Mouse (Mus musculus) mesoderm, embryonic 11.5 days (tissue): ENCODE measurements around the gene Strip1.
"Not testable (repeated sequence)": the region's sequence is repeated elsewhere in the genome, so short reads cannot be mapped to it uniquely, and the experiment has no call there.

Source experiments
- DNase-seq: peaks from one replicate; pipeline ENCODE4 v3.0.0-alpha.2; 2012; ENCODE audit warnings: low read depth, low spot score

The Strip1 gene

GRCm38 (mm10) chr3:107631523-107631958, at the start of gene Strip1:
Strip1 (minus strand) TSS chr3:107631694.
- DNase-seq: peak; percentile 97

- DNase-seq: no peak
Observed at GRCm38 (mm10) chr3:107680790-107681576, 49.5 kb upstream of the Strip1 start.

DNA sequence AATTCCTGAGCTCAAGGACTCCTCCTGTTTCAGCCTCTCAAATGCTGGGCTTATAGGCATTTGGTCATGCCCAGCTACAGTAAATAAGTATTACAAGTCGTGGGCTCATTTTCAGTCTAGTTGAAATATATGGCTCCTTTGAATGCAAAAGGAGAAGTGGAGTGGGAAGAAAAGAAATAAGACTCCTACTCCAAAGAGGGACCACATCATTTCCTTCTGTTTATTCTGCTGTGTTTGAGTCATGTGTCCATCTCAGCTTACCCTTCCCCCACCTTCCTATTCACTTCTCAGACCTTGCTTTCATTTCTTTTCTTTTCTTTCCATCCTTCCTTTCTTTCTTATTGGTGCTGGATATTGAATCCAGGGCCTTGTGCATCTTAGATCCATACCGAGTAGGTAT, 40.0 kb upstream of the Strip1 start:
- no peak for DNase-seq

GRCm38 (mm10) chr3:107670500-107670899, 39.0 kb upstream of the Strip1 start:
- DNase-seq: no peak

GRCm38 (mm10) chr3:107668786-107669185, 37.3 kb upstream of the Strip1 start:
- DNase-seq: no peak

DNA sequence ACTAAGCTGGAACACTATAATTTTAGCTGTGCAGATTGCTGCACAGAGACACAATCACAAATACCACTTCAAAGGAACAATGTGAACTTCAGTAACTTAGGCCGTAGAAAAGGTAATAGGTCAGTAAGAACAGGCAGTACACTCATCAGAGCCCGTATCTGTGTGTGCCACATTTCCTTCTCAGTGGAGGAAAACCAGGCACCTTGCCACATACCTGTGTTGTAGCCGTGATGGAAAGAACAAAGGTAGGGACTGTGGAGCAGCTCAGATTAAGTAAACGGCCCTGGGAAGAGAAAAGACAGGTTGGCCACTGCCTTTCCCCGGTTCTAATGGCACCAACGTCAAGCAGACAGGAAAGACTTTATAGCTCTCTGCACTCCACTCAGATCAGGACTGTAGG, 35.9 kb upstream of the Strip1 start:
- DNase-seq: no peak

DNA sequence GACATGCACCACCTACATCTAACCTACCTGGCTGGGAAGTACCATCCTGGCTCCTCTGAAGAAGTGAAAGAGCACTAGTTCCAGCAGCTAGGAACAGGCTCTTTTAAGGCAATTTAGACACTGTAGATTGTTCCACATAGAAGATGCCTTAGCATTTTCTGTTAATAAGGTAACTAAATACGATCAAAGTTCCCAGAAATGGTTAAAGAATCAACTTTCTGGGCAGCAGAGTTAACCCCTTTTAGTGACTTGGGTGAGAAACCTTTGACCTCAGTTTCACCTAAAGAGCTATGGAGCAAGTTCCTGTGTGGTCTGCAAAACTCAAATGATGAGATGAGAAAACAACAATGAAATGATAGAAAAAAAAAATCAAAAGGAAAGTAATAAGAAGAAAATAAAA, 33.1 kb upstream of the Strip1 start:
- no peak for DNase-seq

GRCm38 (mm10) chr3:107659000-107659399, 27.5 kb upstream of the Strip1 start:
- no peak for DNase-seq

- DNase-seq: no peak
Observed at GRCm38 (mm10) chr3:107656888-107657287, 25.4 kb upstream of the Strip1 start.

DNA sequence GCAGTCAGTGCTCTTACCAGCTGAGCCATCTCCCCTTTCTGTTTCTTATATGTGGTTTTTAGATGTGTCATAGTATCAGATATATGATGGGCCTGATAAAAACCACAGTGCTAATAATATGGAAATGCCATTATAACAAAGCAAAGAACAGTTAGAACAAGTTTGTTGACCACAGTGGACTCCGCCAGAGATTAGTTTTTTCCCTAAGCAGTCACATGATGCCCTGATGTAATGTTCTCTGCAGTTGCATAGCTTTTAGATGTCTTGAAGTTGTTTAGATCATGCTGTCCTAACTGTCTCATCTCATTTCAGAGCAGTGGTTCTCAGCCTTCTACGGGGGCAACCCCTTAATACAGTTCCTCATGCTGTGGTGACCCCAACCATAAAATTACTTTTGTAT, 24.7 kb upstream of the Strip1 start:
- no peak for DNase-seq

DNA sequence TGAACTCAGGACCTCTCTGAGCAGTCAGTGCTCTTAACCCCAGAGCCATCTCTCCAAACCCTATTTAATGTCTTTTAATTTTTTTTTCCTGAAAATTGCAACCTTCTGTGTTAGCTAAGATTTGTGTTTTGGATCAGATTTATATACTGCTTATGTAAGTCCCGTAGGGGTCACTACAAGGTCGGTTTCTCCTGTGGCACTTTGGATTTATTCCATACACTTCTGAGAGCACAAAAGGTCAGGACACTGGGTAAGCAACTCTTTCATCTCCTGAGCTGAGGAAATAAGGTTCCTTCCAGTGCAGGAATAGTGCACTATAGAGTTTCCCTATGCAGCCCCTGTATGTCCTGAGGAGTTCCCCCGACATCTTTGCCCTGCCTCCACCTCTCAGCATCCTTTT, 24.0 kb upstream of the Strip1 start:
- peak; percentile 30 for DNase-seq

DNA sequence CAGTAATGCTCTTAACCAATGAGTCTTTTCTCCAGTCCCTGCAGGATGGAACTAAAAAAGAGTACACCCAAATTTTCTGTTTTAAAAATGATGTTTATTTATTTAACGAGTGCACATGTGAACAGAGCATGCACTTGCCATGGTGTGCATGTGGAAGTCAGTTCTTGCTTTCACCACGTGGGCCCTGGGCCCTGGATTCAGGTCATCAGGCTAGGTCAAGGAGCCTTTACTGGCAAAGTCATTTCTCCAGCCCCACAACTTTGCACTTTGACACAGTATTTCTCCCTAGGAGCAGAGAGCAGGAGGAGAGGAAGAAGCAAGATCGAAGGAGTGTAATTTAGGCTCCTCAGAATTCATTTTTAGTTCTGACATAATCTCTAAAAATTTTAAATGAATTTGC, 23.4 kb upstream of the Strip1 start:
- DNase-seq: no peak

DNA sequence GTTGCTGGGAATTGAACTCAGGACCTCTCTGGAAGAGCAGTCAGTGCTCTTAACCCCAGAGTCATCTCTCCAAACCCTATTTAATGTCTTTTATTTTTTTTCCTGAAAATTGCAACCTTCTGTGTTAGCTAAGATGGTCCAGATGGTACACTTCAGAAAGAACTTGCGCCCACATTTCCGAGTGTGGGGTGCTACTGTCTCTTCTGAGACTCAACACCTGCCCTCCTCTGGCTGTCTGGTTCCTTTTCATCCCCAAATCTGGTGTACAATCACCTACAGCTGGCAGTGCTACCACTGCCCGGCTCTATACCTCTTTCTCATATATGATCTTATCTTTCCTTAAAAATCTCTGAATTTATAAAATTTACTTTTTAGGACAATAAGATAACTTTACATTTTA, 21.5 kb upstream of the Strip1 start:
- no peak for DNase-seq

GRCm38 (mm10) chr3:107650276-107650675, 18.8 kb upstream of the Strip1 start:
- not testable (repeated sequence) for DNase-seq

DNA sequence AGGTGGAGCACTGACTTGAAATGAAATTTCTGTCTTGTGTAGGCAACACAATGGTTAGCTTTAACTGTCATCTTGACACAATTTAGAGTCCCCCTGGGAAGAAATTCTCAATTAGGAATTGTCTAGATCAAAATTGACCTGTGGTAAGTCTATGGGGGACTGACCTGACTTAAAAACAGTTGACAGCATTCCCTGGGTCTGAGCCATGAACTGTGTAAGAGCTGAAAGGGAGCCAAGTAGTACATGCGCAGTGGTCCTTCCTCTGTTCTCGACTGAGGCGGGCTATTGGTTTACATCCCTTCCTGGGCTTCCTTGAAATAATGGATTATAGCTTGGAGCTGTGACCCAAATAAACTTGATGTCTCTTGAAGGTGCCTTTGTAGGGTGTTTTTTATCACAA, 15.5 kb upstream of the Strip1 start:
- DNase-seq: no peak

DNA sequence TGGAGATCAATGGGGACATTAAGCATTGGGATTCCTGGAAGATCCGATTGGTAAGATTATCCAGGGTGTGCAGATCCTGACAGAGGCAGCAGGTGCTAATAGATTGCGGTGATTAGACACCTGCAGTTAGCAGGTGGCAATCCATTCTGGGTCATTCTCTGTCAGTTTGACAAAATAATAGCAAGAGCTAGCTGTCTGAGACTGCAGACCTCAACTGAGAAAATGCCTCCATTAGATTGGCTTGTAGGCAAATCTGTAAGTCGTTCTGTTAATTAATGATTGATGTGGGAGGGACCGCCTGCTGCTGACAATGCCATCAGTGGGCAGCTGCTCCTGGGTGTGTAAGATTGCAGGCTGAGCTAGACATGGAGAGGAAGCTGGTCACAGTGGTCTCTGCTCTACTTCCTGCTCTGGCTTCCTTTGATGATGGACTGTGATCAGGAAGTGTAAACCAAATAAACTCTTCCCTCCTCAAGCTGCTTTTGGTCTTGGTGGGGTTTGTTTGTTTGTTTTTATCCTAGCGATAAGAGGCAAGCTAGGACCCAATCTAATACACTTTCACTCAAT, 6.2 kb upstream of the Strip1 start:
- DNase-seq: no peak

- no peak for DNase-seq
Observed at GRCm38 (mm10) chr3:107636236-107636635, 4.7 kb upstream of the Strip1 start.

DNA sequence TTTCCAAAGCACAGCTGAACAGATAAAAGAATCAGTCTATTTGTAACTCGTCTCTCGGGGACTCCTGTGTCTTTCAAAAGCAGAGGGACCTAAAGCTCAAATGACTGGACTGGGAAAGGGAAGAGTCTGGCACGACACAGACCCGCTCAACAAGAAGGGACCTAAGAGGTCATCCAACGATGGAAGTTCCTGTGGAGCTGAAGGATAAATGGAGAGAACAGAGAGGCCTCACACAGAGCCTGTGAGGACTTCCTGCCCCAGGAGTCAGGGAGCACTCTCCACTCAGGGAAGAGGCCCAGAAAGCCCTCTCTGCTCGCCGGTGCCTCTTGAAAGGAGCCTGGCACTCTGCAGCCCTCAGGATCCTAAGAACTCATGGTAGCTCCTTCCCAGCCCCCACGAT, 4.3 kb upstream of the Strip1 start:
- DNase-seq: no peak

GRCm38 (mm10) chr3:107633906-107634305, 2.4 kb upstream of the Strip1 start:
- DNase-seq: no peak

- DNase-seq: no peak
Observed at GRCm38 (mm10) chr3:107632786-107633185, 1.3 kb upstream of the Strip1 start.

- DNase-seq: peak; percentile 59
Observed at GRCm38 (mm10) chr3:107630682-107631522, 592 bp downstream of the Strip1 start, which contains the start of gene Gm10961. Gm10961 (plus strand) TSS chr3:107631322.

DNA sequence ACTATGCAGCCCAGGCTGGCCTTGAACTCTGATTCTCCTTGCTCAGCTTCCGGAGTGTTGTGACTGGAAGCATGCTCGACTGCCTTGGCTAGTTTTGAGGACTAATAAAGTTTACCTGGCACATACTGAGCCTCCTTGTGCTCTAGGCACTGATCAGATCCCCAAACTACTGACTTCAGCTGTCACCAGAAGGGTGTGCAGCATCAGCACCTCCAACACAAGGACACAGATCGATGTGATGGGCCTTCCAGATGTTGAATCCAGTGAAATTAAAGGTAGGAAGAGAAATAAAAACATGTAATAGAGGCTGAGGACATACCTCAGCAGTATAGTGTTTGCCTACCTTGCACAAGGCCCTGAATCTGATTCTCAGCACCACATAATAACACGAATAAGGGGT, 2.1 kb downstream of the Strip1 start:
- DNase-seq: no peak
